Mouse (Mus musculus) forebrain, embryonic 13.5 days (tissue): ENCODE measurements at regions not wholly inside any gene's neighbourhood (a gene's known extent, or its start where the extent isn't known, plus 50 kb on each side); places are given as distances from the start of the nearest gene placed in this dataset.
A peak's percentile ranks its signal among the peaks of the same experiment; 100 is the strongest.

Experiments used
- ATAC-seq: fragments of 200-750 bp; cut with Nextera tagmentation; 2 replicates; pipeline ENCODE4 v1.8.0; 2017
- H3K27ac ChIP-seq: fragments of 300-500 bp; sonication (generic); 2 replicates; pipeline ENCODE4 v1.5.1; 2015; ENCODE audit warnings: inconsistent platforms, mild to moderate bottlenecking, moderate library complexity
- H3K27me3 ChIP-seq: fragments of 300-500 bp; sonication (generic); 2 replicates; pipeline ENCODE4 v1.6.1; 2015; ENCODE audit warnings: mild to moderate bottlenecking, inconsistent platforms
- H3K36me3 ChIP-seq: fragments of 300-500 bp; sonication (generic); 2 replicates; pipeline ENCODE4 v1.6.1; 2015; ENCODE audit warnings: mild to moderate bottlenecking, inconsistent platforms; ENCODE audit not compliant: poor library complexity, severe bottlenecking
- H3K4me1 ChIP-seq: fragments of 300-500 bp; sonication (generic); 2 replicates; pipeline ENCODE4 v1.6.1; 2015; ENCODE audit warnings: inconsistent platforms
- H3K4me2 ChIP-seq: fragments of 300-500 bp; sonication (generic); 2 replicates; pipeline ENCODE4 v1.6.1; 2015; ENCODE audit warnings: inconsistent platforms, mild to moderate bottlenecking, moderate library complexity
- H3K4me3 ChIP-seq: fragments of 300-500 bp; sonication (generic); 2 replicates; pipeline ENCODE4 v1.5.1; 2015; ENCODE audit warnings: mild to moderate bottlenecking, inconsistent platforms
- H3K9ac ChIP-seq: fragments of 300-500 bp; sonication (generic); 2 replicates; pipeline ENCODE4 v1.6.1; 2015; ENCODE audit warnings: mild to moderate bottlenecking, inconsistent platforms
- H3K9me3 ChIP-seq: fragments of 300-500 bp; sonication (generic); replicated peaks from 2 replicates; pipeline ENCODE4 v1.6.1; 2016; ENCODE audit warnings: inconsistent platforms
- WGBS: fragments of 180-500 bp; shearing (Covaris S2); methylation state at CpG from one replicate; pipeline ENCODE4 v1.1.7; 2015; 5-methylcytosine and 5-hydroxymethylcytosine counted together

- no peak overlapping the region for H3K4me3 ChIP-seq
- H3K36me3 ChIP-seq = no peaks in the 10 kb centered on the region
- H3K27me3 ChIP-seq = no peaks in the 10 kb centered on the region
- no peak overlapping the region for H3K27ac ChIP-seq
- H3K9ac ChIP-seq = no peak overlapping the region
- H3K4me1 ChIP-seq = no peaks in the 10 kb centered on the region
- no peaks in the 10 kb centered on the region for H3K9me3 ChIP-seq
- WGBS = 96% methylated on average over 6 of the region's 6 CpGs
- no peak overlapping the region for H3K4me2 ChIP-seq
- ATAC-seq = no peak
Observed at GRCm38 (mm10) chr3:148544929-148545328, 445.4 kb downstream of the Adgrl2 start.

DNA sequence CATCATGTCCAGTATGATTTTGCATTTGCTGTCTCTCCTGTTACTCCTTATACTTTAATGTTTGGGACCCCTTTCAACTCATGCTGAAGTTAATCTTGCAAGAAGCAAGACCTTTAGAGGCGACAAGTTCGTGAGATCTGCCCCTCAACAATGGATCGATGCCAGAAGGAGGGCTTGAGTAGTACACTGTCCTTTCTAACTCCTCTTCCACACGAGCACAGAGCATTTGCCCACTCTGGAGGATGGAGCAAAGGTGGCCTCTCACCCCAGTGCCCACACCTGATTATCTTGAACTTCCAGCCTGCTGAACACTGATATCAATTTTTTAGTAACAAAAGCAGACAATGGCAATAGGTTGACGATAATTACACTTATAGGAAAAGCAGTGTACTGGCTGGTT lies 448.1 kb downstream of the Adgrl2 start:
- no peaks in the 10 kb centered on the region for H3K9me3 ChIP-seq
- H3K4me2 ChIP-seq = no peak overlapping the region
- no peak overlapping the region for H3K9ac ChIP-seq
- H3K36me3 ChIP-seq = no peaks in the 10 kb centered on the region
- peaks cover 7% of the 10 kb centered on the region for H3K4me1 ChIP-seq
- ATAC-seq = no peak
- H3K27ac ChIP-seq = no peak overlapping the region
- no peak overlapping the region for H3K4me3 ChIP-seq
- no peaks in the 10 kb centered on the region for H3K27me3 ChIP-seq
- WGBS = 82% methylated on average over 5 of the region's 5 CpGs

DNA sequence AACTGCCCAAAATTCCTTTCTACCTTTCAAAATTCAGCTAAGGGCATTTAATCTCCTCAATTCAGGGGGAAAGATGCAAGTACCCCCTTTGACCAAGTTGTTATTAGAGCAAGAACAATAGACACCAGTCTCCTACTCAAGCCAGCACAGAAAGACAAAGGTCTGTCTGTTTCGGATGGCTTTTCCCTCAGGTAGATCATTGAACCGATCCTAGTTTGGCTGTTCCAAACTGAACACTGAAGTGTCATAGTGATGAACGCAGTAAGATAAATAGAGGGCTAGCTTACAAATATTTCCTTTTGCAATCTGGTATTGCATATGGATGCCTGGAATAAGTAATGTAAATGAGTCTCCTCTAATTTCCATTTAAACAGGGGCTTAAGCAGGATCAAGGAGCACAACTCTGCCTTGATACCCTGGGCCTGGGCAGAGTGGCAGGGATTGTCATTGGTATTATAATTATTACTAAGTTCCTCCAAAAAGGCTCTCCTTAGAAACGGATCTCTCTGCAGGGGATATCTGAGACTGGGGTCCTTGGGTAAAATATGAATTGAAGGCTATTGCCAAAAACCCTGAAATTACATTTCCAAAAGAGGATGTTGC lies 452.6 kb downstream of the Adgrl2 start:
- 18% methylated on average over 4 of the region's 4 CpGs for WGBS
- Histone ChIP-seq H3K27ac (no peak overlapping the region), H3K4me3 (no peak overlapping the region), H3K4me2 (no peak overlapping the region), H3K36me3 (no peaks in the 10 kb centered on the region), H3K9ac (no peak overlapping the region), H3K9me3 (no peaks in the 10 kb centered on the region), H3K27me3 (no peaks in the 10 kb centered on the region), H3K4me1 (peaks cover 7% of the 10 kb centered on the region)
- ATAC-seq = peak; percentile 24; the same call in 1 of the 2 replicates

GRCm38 (mm10) chr3:148529893-148530292 lies 460.5 kb downstream of the Adgrl2 start:
- H3K36me3 ChIP-seq = no peaks in the 10 kb centered on the region
- no peaks in the 10 kb centered on the region for H3K27me3 ChIP-seq
- no peaks in the 10 kb centered on the region for H3K9me3 ChIP-seq
- no peak overlapping the region for H3K27ac ChIP-seq
- 89% methylated on average over 2 of the region's 2 CpGs for WGBS
- no peak overlapping the region for H3K4me2 ChIP-seq
- no peak overlapping the region for H3K9ac ChIP-seq
- no peaks in the 10 kb centered on the region for H3K4me1 ChIP-seq
- H3K4me3 ChIP-seq = no peak overlapping the region
- no peak for ATAC-seq

GRCm38 (mm10) chr3:148510381-148510780 lies 480.0 kb downstream of the Adgrl2 start:
- Histone ChIP-seq H3K27me3 (no peaks in the 10 kb centered on the region), H3K27ac (no peak overlapping the region), H3K9me3 (no peaks in the 10 kb centered on the region), H3K36me3 (no peaks in the 10 kb centered on the region), H3K4me3 (no peak overlapping the region), H3K4me2 (no peak overlapping the region), H3K4me1 (no peaks in the 10 kb centered on the region), H3K9ac (no peak overlapping the region)
- 92% methylated on average over 5 of the region's 5 CpGs for WGBS
- ATAC-seq = no peak

DNA sequence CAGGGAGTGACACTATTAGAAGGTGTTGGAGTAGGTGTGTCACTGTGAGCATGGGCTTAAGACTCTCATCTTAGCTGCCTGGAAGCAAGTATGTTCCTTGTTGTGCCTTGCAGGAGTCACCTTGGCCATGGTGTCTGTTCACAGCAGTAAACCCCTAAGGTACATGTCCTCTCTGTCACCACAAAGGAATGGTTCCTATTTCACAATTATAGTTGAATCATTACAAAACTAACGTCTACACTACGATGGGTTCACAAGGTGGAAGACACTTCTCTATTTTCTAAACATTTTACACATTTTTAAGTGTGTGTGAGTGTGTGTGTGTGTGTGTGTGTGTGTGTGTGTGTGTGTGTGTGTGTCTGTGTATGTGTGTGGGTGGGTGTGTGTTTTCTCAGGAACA lies 485.4 kb downstream of the Adgrl2 start:
- H3K4me2 ChIP-seq = no peak overlapping the region
- no peak for ATAC-seq
- WGBS = 96% methylated on average over 2 of the region's 2 CpGs

DNA sequence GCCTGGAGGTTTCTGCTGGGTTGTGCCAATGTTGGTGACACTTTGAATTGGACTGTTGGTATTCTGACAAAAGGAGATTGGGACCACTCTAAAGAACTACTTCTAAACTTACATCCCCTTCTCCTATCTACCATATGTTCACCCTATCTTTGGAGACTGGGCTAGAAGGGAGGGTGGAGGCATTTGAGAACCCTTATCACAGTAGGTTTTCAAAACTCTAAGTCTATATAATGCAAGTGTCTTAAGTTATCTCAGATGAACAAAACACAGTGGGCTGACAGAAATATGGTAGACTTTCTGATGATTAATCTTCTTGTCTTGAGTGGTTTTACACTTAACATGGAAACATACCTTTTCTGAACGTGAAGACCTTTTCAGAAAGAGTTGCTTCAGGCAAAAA lies 486.9 kb downstream of the Adgrl2 start:
- Histone ChIP-seq H3K27me3 (no peaks in the 10 kb centered on the region), H3K4me1 (no peaks in the 10 kb centered on the region), H3K9ac (no peak overlapping the region), H3K9me3 (no peaks in the 10 kb centered on the region), H3K4me2 (no peak overlapping the region), H3K36me3 (no peaks in the 10 kb centered on the region), H3K4me3 (no peak overlapping the region), H3K27ac (no peak overlapping the region)
- no peak for ATAC-seq
- 71% methylated on average over 1 of the region's 1 CpGs for WGBS

More for the DNA sequence above, 485.4 kb downstream of the Adgrl2 start:
- H3K4me3 ChIP-seq = no peak overlapping the region
- no peaks in the 10 kb centered on the region for H3K27me3 ChIP-seq
- H3K9me3 ChIP-seq = no peaks in the 10 kb centered on the region
- no peaks in the 10 kb centered on the region for H3K36me3 ChIP-seq
- no peaks in the 10 kb centered on the region for H3K4me1 ChIP-seq
- H3K27ac ChIP-seq = no peak overlapping the region
- no peak overlapping the region for H3K9ac ChIP-seq

GRCm38 (mm10) chr3:148501801-148502200 lies 488.6 kb downstream of the Adgrl2 start:
- no peak for ATAC-seq
- Histone ChIP-seq H3K9ac (no peak overlapping the region), H3K9me3 (no peaks in the 10 kb centered on the region), H3K27ac (no peak overlapping the region), H3K4me2 (no peak overlapping the region), H3K27me3 (no peaks in the 10 kb centered on the region), H3K4me3 (no peak overlapping the region), H3K36me3 (no peaks in the 10 kb centered on the region), H3K4me1 (no peaks in the 10 kb centered on the region)
- 94% methylated on average over 3 of the region's 3 CpGs for WGBS

GRCm38 (mm10) chr3:148496672-148497071 lies 493.7 kb downstream of the Adgrl2 start:
- no peaks in the 10 kb centered on the region for H3K27me3 ChIP-seq
- no peak overlapping the region for H3K9ac ChIP-seq
- no peaks in the 10 kb centered on the region for H3K36me3 ChIP-seq
- WGBS = 79% methylated on average over 5 of the region's 5 CpGs
- no peak for ATAC-seq
- no peak overlapping the region for H3K27ac ChIP-seq
- no peak overlapping the region for H3K4me3 ChIP-seq
- H3K4me2 ChIP-seq = no peak overlapping the region
- no peaks in the 10 kb centered on the region for H3K4me1 ChIP-seq
- no peaks in the 10 kb centered on the region for H3K9me3 ChIP-seq

DNA sequence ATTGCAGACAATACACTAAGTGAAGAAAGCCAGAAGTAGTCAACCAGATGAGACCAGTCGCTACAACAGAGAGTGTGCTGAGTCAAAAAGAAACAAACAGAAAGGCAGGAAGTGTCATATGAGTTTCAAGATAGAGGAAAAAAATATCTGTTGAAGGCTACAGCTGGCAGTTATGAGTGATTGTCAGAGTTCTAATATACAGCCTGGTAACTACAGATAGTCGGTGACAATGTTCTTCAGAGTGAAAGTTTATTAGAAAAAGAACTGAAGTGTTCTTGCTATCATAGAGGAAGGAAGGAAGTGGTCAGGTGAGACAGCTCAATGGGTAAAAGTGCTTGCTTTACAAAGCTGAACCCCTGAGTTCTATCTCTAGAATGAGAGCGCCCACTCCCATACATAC lies 499.1 kb downstream of the Adgrl2 start:
- 85% methylated on average over 3 of the region's 3 CpGs for WGBS
- no peak for ATAC-seq
- no peak overlapping the region for H3K9ac ChIP-seq

DNA sequence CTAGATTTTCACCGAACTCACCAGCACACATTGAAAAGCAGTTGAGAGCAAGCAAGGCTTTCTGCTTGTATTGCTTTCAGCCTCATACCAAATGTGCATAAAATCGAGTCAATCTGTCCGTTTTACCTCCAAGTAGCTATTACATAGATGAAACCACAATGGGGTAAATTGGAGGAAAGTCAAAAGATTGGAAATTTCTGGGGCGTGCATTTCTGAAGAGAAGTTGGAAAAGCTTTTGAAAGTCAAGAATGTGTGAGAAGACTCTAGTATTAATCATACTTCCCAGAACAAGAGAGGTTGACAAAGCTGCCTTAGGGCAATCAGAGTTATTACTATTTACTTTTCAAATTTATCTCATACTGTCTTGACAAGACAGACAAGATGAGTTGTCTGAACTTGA lies 501.2 kb downstream of the Adgrl2 start:
- Histone ChIP-seq H3K4me3 (no peak overlapping the region), H3K27ac (no peak overlapping the region), H3K27me3 (no peaks in the 10 kb centered on the region), H3K4me1 (no peaks in the 10 kb centered on the region), H3K36me3 (no peaks in the 10 kb centered on the region), H3K4me2 (no peak overlapping the region), H3K9me3 (no peaks in the 10 kb centered on the region), H3K9ac (no peak overlapping the region)
- no peak for ATAC-seq
- whole genome bisulfite sequencing = 81% methylated on average over 4 of the region's 4 CpGs

More for the DNA sequence above, 499.1 kb downstream of the Adgrl2 start:
- H3K4me2 ChIP-seq = no peak overlapping the region
- H3K36me3 ChIP-seq = no peaks in the 10 kb centered on the region
- no peak overlapping the region for H3K4me3 ChIP-seq
- no peaks in the 10 kb centered on the region for H3K9me3 ChIP-seq
- H3K27me3 ChIP-seq = no peaks in the 10 kb centered on the region
- H3K4me1 ChIP-seq = no peaks in the 10 kb centered on the region
- no peak overlapping the region for H3K27ac ChIP-seq

GRCm38 (mm10) chr3:148487949-148488348 lies 502.4 kb downstream of the Adgrl2 start:
- no peak overlapping the region for H3K4me3 ChIP-seq
- no peak overlapping the region for H3K27ac ChIP-seq
- no peak overlapping the region for H3K4me2 ChIP-seq
- H3K36me3 ChIP-seq = no peaks in the 10 kb centered on the region
- no peaks in the 10 kb centered on the region for H3K9me3 ChIP-seq
- WGBS = 92% methylated on average over 5 of the region's 5 CpGs
- no peak overlapping the region for H3K9ac ChIP-seq
- no peaks in the 10 kb centered on the region for H3K27me3 ChIP-seq
- no peak for ATAC-seq
- no peaks in the 10 kb centered on the region for H3K4me1 ChIP-seq

DNA sequence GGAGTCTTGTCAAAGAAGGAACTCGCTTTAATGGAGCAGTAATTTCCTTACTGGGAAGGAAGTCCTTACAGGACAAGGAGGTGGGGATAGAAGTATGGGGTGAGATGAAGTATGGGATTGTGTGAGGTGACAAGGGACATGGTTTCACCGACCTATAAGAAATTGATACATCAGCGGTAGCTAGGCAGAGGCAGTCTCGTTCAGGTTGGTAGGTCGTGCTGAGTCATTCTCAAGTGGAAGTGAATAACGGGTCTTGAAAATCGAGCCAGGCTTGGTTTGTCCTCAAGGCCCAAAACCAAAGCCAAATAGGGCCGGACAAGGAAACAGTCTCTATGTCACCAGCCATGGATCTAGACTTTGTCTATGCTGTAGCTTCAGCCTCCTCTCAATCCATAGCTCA lies 514.5 kb downstream of the Adgrl2 start:
- Histone ChIP-seq H3K4me1 (no peaks in the 10 kb centered on the region), H3K27ac (no peak overlapping the region), H3K9me3 (no peaks in the 10 kb centered on the region), H3K4me2 (no peak overlapping the region), H3K36me3 (no peaks in the 10 kb centered on the region), H3K27me3 (no peaks in the 10 kb centered on the region), H3K4me3 (no peak overlapping the region), H3K9ac (no peak overlapping the region)
- ATAC-seq = no peak
- 95% methylated on average over 8 of the region's 8 CpGs for WGBS
